Mouse (Mus musculus): ENCODE results near the gene Plekhm2. TPM values are rescaled to one million over a fixed set of nuclear protein-coding genes. Genes with fewer than 3 reads are reported as not detected.

Plekhm2 gene
- polyA plus RNA-seq, 1 experiment from 2014 or later = 3.0 TPM

- Histone ChIP-seq H3K4me3 (ENCODE audit: low read depth, low read length) (no peak overlapping the region), H3K36me3 (ENCODE audit: control insufficient read depth, insufficient read depth, low read length) (peaks cover 32% of the 10 kb centered on the region), H3K4me2 (no peak overlapping the region), H3K9ac (ENCODE audit: low read length) (no peak overlapping the region), H3K27me3 (ENCODE audit: control insufficient read depth, insufficient read depth, low read length) (no peaks in the 10 kb centered on the region), H3K4me1 (ENCODE audit: control insufficient read depth, insufficient read depth, low read length) (no peaks in the 10 kb centered on the region), H3K27ac (ENCODE audit: low read depth, low read length) (no peak overlapping the region), H3K9me3 (ENCODE audit: control insufficient read depth, low read length) (no peaks in the 10 kb centered on the region)
- no peak for ATAC-seq (ENCODE audit: low FRiP score)
- WGBS = 94% methylated on average over 20 of the region's 20 CpGs
- no peak for DNase-seq (ENCODE audit: low spot score, missing footprints)
Observed at GRCm38 (mm10) chr4:141631250-141631649, 33.4 kb downstream of the Plekhm2 start.

DNA sequence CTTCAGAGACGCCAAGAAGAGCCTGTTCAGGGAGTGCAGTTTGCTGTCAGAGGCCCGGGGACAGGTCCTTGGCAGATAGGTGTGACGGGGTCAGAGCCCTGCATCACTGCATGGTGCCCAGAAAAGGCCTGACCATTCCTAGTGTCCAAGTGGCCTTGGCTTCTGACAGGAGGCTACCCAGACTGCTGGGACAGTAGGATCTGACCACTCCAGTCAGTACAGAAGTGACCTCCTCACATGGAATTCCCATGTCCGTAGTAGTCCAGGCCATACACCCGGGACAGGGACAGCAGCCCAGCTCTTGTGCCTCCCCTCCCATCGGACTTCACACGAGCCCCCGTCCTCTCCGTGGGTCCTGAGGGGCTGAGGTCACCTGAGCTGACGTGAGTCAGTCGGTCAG, 34.7 kb downstream of the Plekhm2 start:
- no peaks in the 10 kb centered on the region for H3K4me1 ChIP-seq (ENCODE audit: control insufficient read depth, insufficient read depth, low read length)
- ATAC-seq (ENCODE audit: low FRiP score) (no peak), DNase-seq (ENCODE audit: low spot score, missing footprints) (no peak)
- H3K27me3 ChIP-seq (ENCODE audit: control insufficient read depth, insufficient read depth, low read length) = no peaks in the 10 kb centered on the region
- H3K9me3 ChIP-seq (ENCODE audit: control insufficient read depth, low read length) = no peaks in the 10 kb centered on the region
- no peak overlapping the region for H3K4me3 ChIP-seq (ENCODE audit: low read depth, low read length)
- 91% methylated on average over 11 of the region's 11 CpGs for WGBS
- peaks cover 33% of the 10 kb centered on the region for H3K36me3 ChIP-seq (ENCODE audit: control insufficient read depth, insufficient read depth, low read length)
- H3K4me2 ChIP-seq = no peak overlapping the region
- H3K9ac ChIP-seq (ENCODE audit: low read length) = no peak overlapping the region
- no peak overlapping the region for H3K27ac ChIP-seq (ENCODE audit: low read depth, low read length)

DNA sequence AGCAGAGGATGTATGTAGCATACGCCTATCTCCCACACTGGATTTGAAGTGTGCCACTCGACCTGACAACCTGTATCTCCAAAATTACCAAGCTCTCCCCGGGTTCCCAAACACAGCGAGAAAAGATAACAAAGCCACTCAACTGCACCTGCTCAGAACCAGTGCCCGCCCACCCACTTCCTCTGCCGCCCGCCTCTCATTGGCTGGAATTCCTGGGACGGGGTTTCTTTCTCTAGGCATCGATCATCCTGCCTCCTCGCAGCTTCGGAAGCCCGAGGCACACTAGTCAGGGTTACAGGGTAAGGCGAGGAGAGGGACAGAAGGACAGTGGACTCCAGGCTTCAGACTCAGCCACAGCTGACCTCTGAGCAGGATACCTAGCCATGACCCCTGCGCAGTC, 36.0 kb downstream of the Plekhm2 start:
- no peak overlapping the region for H3K4me3 ChIP-seq (ENCODE audit: low read depth, low read length)
- peaks cover 33% of the 10 kb centered on the region for H3K36me3 ChIP-seq (ENCODE audit: control insufficient read depth, insufficient read depth, low read length)
- ATAC-seq (ENCODE audit: low FRiP score) (no peak), DNase-seq (ENCODE audit: low spot score, missing footprints) (no peak)
- H3K27me3 ChIP-seq (ENCODE audit: control insufficient read depth, insufficient read depth, low read length) = no peaks in the 10 kb centered on the region
- no peak overlapping the region for H3K27ac ChIP-seq (ENCODE audit: low read depth, low read length)
- H3K9ac ChIP-seq (ENCODE audit: low read length) = no peak overlapping the region
- no peaks in the 10 kb centered on the region for H3K4me1 ChIP-seq (ENCODE audit: control insufficient read depth, insufficient read depth, low read length)
- no peak overlapping the region for H3K4me2 ChIP-seq
- H3K9me3 ChIP-seq (ENCODE audit: control insufficient read depth, low read length) = no peaks in the 10 kb centered on the region
- 89% methylated on average over 14 of the region's 14 CpGs for WGBS

DNA sequence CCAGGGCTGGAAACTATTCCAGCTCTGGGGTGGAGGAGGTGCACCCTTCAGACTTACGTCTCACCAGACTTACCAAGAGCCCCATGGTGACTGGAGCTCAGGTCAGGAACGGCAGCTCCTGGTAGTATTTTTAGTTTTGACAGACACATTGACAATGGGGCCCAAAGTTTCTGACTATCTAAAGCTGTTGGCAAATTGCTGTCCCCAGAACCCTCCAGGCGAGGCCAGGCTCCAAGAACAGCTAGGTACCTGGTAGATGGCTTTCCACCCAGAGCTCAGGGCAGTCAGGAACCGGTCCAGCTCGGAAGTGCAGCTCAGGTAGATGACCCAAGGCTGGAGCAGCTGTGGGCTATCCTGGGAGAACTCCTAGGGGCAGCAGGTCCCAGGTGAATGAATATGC, 37.2 kb downstream of the Plekhm2 start:
- H3K4me1 ChIP-seq (ENCODE audit: control insufficient read depth, insufficient read depth, low read length) = no peaks in the 10 kb centered on the region
- H3K27ac ChIP-seq (ENCODE audit: low read depth, low read length) = no peak overlapping the region
- no peak for ATAC-seq (ENCODE audit: low FRiP score)
- WGBS = 89% methylated on average over 5 of the region's 5 CpGs
- H3K27me3 ChIP-seq (ENCODE audit: control insufficient read depth, insufficient read depth, low read length) = no peaks in the 10 kb centered on the region
- H3K4me2 ChIP-seq = no peak overlapping the region
- H3K9me3 ChIP-seq (ENCODE audit: control insufficient read depth, low read length) = no peaks in the 10 kb centered on the region
- no peak overlapping the region for H3K9ac ChIP-seq (ENCODE audit: low read length)
- DNase-seq (ENCODE audit: low spot score, missing footprints) = no peak
- H3K36me3 ChIP-seq (ENCODE audit: control insufficient read depth, insufficient read depth, low read length) = peaks cover 31% of the 10 kb centered on the region
- no peak overlapping the region for H3K4me3 ChIP-seq (ENCODE audit: low read depth, low read length)

DNA sequence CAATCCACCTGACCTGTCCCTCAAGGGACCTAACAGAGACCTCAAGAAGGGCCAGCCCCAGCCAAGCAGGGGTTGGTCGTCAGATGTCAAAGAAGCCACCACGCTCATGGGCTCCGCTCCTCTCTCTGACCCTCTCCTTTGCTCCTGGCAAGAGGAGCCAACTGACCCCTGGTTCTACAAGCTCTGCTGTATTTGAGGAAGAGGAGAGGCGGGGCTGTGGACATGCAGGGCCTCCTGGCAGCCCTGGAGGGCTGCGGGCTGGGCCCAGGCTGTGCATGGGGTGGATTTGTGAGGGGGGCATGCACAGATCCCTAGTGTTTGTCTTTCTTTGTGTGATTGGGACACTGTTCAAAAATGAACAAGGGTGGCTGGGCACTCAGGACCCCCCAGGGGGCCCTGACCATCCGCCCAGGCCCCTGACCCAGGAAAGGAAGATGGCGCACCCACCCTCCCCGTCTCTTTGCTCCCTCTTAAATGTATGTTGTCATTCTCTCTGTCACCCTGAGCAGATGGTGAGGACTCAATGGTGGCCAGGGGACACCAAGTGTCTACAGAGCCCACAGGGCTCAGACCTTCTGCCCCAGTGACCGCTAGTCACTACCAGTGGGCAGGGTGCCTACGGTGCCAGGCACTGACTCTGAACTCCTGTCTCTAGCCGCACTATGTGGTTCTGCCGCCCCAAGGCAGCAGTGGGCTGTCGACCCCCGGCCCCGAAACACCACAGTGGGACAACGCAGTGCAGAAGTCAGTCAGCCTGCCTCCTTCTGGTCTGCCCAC, 38.7 kb downstream of the Plekhm2 start:
- H3K36me3 ChIP-seq (ENCODE audit: control insufficient read depth, insufficient read depth, low read length) = peaks cover 18% of the 10 kb centered on the region
- H3K9me3 ChIP-seq (ENCODE audit: control insufficient read depth, low read length) = no peaks in the 10 kb centered on the region
- no peaks in the 10 kb centered on the region for H3K4me1 ChIP-seq (ENCODE audit: control insufficient read depth, insufficient read depth, low read length)
- H3K4me3 ChIP-seq (ENCODE audit: low read depth, low read length) = no peak overlapping the region
- H3K27me3 ChIP-seq (ENCODE audit: control insufficient read depth, insufficient read depth, low read length) = no peaks in the 10 kb centered on the region
- H3K27ac ChIP-seq (ENCODE audit: low read depth, low read length) = no peak overlapping the region
- 90% methylated on average over 16 of the region's 16 CpGs for WGBS
- no peak for DNase-seq (ENCODE audit: low spot score, missing footprints)
- no peak overlapping the region for H3K4me2 ChIP-seq
- no peak for ATAC-seq (ENCODE audit: low FRiP score)
- H3K9ac ChIP-seq (ENCODE audit: low read length) = no peak overlapping the region

- ATAC-seq (ENCODE audit: low FRiP score) (no peak), DNase-seq (ENCODE audit: low spot score, missing footprints) (no peak)
- peaks cover 13% of the 10 kb centered on the region for H3K36me3 ChIP-seq (ENCODE audit: control insufficient read depth, insufficient read depth, low read length)
- no peaks in the 10 kb centered on the region for H3K27me3 ChIP-seq (ENCODE audit: control insufficient read depth, insufficient read depth, low read length)
- WGBS = 80% methylated on average over 19 of the region's 19 CpGs
- no peaks in the 10 kb centered on the region for H3K9me3 ChIP-seq (ENCODE audit: control insufficient read depth, low read length)
- H3K4me2 ChIP-seq = no peak overlapping the region
- H3K4me1 ChIP-seq (ENCODE audit: control insufficient read depth, insufficient read depth, low read length) = no peaks in the 10 kb centered on the region
- H3K9ac ChIP-seq (ENCODE audit: low read length) = no peak overlapping the region
- H3K27ac ChIP-seq (ENCODE audit: low read depth, low read length) = no peak overlapping the region
- no peak overlapping the region for H3K4me3 ChIP-seq (ENCODE audit: low read depth, low read length)
Observed at GRCm38 (mm10) chr4:141624983-141625773, 39.5 kb downstream of the Plekhm2 start.

DNA sequence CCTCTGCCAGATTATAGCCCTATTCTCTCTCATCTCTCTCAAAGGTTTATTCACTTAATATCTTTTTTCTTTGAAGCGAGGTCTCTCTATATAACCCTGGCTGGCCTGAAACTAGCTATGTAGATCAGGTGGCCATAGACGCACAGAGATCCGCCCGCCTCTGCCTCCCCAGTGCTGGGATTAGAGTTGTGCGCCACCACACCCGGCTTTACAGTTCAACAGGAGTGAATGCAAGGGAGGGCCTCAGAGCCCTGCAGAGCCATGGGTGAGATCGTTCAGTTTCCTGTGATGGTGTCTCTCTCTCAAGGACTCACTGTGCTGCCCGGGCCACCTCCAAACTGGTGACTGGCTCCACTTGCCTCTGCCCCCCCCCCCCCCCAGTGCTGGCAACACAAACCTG, 40.6 kb downstream of the Plekhm2 start:
- Histone ChIP-seq H3K27ac (ENCODE audit: low read depth, low read length) (no peak overlapping the region), H3K4me3 (ENCODE audit: low read depth, low read length) (no peak overlapping the region), H3K36me3 (ENCODE audit: control insufficient read depth, insufficient read depth, low read length) (peaks cover 4% of the 10 kb centered on the region; the same call in 1 of the 2 replicates), H3K4me2 (no peak overlapping the region), H3K4me1 (ENCODE audit: control insufficient read depth, insufficient read depth, low read length) (no peaks in the 10 kb centered on the region), H3K27me3 (ENCODE audit: control insufficient read depth, insufficient read depth, low read length) (no peaks in the 10 kb centered on the region), H3K9ac (ENCODE audit: low read length) (no peak overlapping the region), H3K9me3 (ENCODE audit: control insufficient read depth, low read length) (no peaks in the 10 kb centered on the region)
- no peak for ATAC-seq (ENCODE audit: low FRiP score)
- DNase-seq (ENCODE audit: low spot score, missing footprints) = no peak
- WGBS = 87% methylated on average over 8 of the region's 8 CpGs

- H3K27ac ChIP-seq (ENCODE audit: low read depth, low read length) = no peak within 1 kb of the TSS
- DNase-seq (ENCODE audit: low spot score, missing footprints) (no peak), ATAC-seq (ENCODE audit: low FRiP score) (no peak)
- H3K4me3 ChIP-seq (ENCODE audit: low read depth, low read length) = no peak within 1 kb of the TSS
- peaks cover 4% of the 10 kb centered on the region; the same call in 1 of the 2 replicates for H3K36me3 ChIP-seq (ENCODE audit: control insufficient read depth, insufficient read depth, low read length)
- H3K9ac ChIP-seq (ENCODE audit: low read length) = no peak within 1 kb of the TSS
- no peaks in the 10 kb centered on the region for H3K27me3 ChIP-seq (ENCODE audit: control insufficient read depth, insufficient read depth, low read length)
- H3K9me3 ChIP-seq (ENCODE audit: control insufficient read depth, low read length) = no peaks in the 10 kb centered on the region
- H3K4me2 ChIP-seq = no peak within 1 kb of the TSS
- no peaks in the 10 kb centered on the region for H3K4me1 ChIP-seq (ENCODE audit: control insufficient read depth, insufficient read depth, low read length)
- 56% methylated on average over 1 of the region's 1 CpGs for WGBS
Observed at GRCm38 (mm10) chr4:141623666-141624065, 41.0 kb downstream of the Plekhm2 start, which contains the start of gene Slc25a34. TSS of gene Slc25a34 (minus strand) at chr4:141623821.

GRCm38 (mm10) chr4:141623037-141623436, 41.7 kb downstream of the Plekhm2 start:
- ATAC-seq (ENCODE audit: low FRiP score) (no peak), DNase-seq (ENCODE audit: low spot score, missing footprints) (no peak)
- Histone ChIP-seq H3K27ac (ENCODE audit: low read depth, low read length) (no peak overlapping the region), H3K36me3 (ENCODE audit: control insufficient read depth, insufficient read depth, low read length) (peaks cover 4% of the 10 kb centered on the region; the same call in 1 of the 2 replicates), H3K27me3 (ENCODE audit: control insufficient read depth, insufficient read depth, low read length) (no peaks in the 10 kb centered on the region; the same call in 1 of the 2 replicates), H3K4me2 (no peak overlapping the region), H3K4me3 (ENCODE audit: low read depth, low read length) (no peak overlapping the region), H3K4me1 (ENCODE audit: control insufficient read depth, insufficient read depth, low read length) (peaks cover 1% of the 10 kb centered on the region; the same call in 1 of the 2 replicates), H3K9me3 (ENCODE audit: control insufficient read depth, low read length) (no peaks in the 10 kb centered on the region), H3K9ac (ENCODE audit: low read length) (no peak overlapping the region)
- WGBS = 91% methylated on average over 11 of the region's 11 CpGs

All from midbrain, embryonic 11.5 days (tissue).